Mouse (Mus musculus): ENCODE measurements at regions not wholly inside any gene's neighbourhood (a gene's known extent, or its start where the extent isn't known, plus 50 kb on each side); places are given as distances from the start of the nearest gene placed in this dataset.

DNA sequence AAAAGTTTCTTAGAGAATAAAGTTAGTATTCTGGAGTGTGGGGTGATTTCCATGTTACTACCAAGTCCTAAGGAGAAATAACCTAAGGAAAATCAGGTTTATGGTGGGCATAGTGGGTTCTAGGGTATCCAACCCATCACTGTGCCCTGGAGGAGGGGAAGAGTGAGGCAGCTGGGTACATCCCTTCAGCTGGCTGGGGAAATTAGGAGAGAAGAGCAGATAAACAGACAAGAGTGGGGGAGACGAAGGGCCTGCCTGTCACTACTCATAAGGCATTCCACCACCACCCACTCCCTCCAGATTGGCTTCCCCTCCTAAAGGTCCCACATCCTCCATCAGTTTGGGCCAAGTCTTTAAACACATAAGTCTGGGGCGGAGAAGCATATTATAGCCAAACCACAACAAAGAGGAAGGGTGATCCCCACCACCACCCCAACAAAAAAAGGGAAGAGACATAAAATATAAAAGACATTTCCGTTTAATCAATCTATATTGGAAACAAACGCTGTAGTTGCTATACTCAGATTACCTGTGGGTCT, 299.8 kb downstream of the Gm11361 start:
- Histone ChIP-seq H3K79me2 (ENCODE audit: inconsistent target) (no peaks in the 10 kb centered on the region), H3K27ac (no peak overlapping the region), H3K4me3 (ENCODE audit: inconsistent target) (no peak overlapping the region), H3K36me3 (ENCODE audit: inconsistent target) (no peaks in the 10 kb centered on the region)
- 12% methylated on average over 4 of the region's 4 CpGs for WGBS (ENCODE audit: missing documents)

DNA sequence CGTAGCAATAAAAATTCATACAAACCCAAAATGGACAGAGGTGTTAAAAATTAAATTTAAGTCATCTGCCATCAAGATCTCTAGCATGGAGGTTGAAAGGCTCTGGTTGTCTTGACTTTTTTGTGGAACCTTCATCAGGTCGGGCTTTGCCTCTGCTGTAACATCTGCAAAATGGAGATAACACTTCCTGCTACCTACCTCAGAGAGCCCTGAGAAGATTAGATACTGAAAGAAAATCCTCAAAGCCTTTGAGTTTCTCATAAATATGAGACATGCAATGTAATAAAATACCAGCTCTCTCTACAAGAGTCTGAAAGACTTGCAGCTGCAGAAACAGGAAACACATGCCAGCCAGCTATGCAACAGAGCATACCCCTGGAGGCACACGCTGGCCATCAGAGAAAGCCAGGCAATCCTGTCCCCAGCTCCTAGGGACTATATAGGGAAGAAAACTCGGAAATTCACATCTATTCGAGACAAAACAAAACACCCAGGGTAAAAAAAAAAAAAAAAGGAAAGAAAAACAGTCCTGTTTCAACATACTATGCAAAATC, 299.1 kb downstream of the Gm11361 start:
- WGBS (ENCODE audit: missing documents), result 27% methylated on average over 5 of the region's 5 CpGs
- Histone ChIP-seq H3K4me3 (ENCODE audit: inconsistent target) (no peak overlapping the region), H3K27ac (no peak overlapping the region), H3K79me2 (ENCODE audit: inconsistent target) (no peaks in the 10 kb centered on the region), H3K36me3 (ENCODE audit: inconsistent target) (no peaks in the 10 kb centered on the region)

DNA sequence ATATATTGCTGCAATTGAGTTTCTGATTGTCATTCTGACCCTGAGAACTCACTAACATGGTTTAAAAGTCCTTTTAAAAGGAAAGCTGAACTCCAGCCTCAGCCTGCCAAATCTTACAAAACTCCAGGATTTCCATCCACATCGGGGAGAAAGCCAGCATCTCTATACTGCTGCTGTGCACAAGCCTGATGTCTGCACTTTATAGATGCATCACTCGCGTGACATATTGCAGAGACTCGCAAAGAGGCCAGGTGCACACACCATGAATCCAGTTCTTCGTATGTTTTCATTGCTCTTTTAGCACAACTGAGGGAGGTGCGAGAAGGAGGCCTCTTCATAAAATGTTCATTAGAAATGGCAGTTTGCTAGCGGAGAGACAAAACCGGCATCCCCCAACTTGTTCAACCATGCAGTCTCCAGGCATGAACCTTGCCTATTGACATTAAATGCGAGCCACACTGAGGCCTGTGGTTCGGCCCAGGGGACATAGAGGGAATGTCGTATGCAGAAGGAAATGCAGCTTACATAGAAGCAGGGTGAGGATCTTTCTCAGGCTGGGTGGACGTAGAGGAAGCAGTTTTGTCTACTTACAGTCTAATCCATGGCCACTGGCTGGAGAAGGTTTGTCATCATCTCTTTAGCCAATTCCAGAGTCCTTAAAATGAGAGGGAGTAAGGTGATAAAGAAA, 297.0 kb downstream of the Gm11361 start:
- Histone ChIP-seq H3K36me3 (ENCODE audit: inconsistent target) (no peaks in the 10 kb centered on the region), H3K4me3 (ENCODE audit: inconsistent target) (no peak overlapping the region), H3K27ac (no peak overlapping the region), H3K79me2 (ENCODE audit: inconsistent target) (no peaks in the 10 kb centered on the region)
- 93% methylated on average over 12 of the region's 12 CpGs for WGBS (ENCODE audit: missing documents)

DNA sequence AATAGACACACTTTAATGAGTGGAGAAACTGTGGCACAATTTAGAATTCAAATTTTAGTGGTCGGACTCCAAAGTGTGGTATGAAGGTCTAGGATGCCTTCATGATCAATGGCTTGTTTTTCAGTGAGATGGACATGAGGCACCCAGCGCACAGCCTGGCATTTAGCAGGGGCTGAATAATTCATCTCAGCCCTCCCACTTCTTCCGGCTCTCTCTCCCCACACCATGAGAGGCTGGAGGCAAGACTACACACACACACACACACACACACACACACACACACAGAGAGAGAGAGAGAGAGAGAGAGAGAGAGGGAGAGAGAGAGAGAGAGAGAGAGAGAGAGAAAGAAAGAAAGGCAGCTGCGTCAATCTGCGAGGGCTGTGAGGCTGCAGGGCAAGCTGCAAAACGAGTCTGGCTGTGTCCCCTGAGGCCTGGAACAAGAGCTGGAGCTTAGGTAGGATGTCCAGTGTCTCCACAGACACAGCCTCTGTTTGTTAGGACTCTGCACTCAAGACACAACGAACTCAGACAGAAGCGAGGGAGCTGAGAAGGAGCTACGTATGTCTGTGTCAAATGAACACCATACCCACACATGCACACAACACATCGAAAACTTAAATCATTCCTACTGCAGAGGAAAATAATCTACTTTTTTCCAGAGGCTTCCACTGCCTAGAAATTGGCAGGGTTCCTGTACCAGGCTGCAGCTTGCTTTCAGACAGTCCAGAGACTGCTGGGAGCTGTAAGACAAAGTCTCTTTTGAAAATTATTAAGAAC, 295.8 kb downstream of the Gm11361 start:
- no peaks in the 10 kb centered on the region for H3K79me2 ChIP-seq (ENCODE audit: inconsistent target)
- no peak overlapping the region for H3K4me3 ChIP-seq (ENCODE audit: inconsistent target)
- 96% methylated on average over 9 of the region's 10 CpGs for WGBS (ENCODE audit: missing documents)
- no peaks in the 10 kb centered on the region for H3K36me3 ChIP-seq (ENCODE audit: inconsistent target)
- H3K27ac ChIP-seq, result no peak overlapping the region

DNA sequence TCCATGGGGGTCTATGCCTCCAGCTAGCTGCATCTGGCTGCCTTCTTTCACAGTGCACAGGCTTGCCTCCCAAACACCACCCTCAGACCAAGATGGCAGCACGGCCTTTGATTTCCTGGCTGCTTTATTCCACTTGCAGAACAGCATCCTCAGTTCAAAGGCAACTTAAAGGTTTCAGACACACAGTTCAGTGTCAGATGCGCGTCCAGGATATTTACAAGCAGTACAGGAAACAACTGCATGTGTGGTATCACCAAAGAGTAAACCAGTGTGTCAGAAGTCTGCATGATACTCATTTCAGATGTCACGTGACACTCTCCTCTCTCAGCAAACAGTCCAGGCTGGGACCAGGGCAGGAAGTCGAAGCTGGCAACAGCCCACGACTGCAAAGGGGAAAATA, 294.2 kb downstream of the Gm11361 start:
- Histone ChIP-seq H3K36me3 (ENCODE audit: inconsistent target) (no peaks in the 10 kb centered on the region), H3K79me2 (ENCODE audit: inconsistent target) (no peaks in the 10 kb centered on the region), H3K27ac (no peak overlapping the region), H3K4me3 (ENCODE audit: inconsistent target) (no peak overlapping the region)
- 52% methylated on average over 6 of the region's 6 CpGs for WGBS (ENCODE audit: missing documents)

DNA sequence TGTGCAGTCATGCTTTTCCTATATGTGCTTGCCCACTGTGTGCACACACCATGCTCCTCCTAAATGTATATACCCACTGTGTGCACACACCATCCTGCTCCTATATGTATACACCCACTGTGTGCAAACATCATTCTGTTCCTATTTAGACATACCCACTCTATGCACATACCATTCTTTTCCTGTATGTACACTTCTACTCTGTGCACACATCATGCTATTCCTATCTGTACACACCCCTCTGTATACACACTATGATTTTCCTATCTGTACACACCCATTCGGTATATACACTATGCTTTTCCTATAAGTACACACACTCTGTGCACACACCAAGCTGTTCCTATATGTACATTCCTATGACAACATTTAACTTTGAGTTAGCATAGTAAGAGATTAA, 288.5 kb downstream of the Gm11361 start:
- Histone ChIP-seq H3K36me3 (ENCODE audit: inconsistent target) (no peaks in the 10 kb centered on the region), H3K27ac (no peak overlapping the region), H3K4me3 (ENCODE audit: inconsistent target) (no peak overlapping the region), H3K79me2 (ENCODE audit: inconsistent target) (no peaks in the 10 kb centered on the region)
- 93% methylated on average over 1 of the region's 1 CpGs for WGBS (ENCODE audit: missing documents)

DNA sequence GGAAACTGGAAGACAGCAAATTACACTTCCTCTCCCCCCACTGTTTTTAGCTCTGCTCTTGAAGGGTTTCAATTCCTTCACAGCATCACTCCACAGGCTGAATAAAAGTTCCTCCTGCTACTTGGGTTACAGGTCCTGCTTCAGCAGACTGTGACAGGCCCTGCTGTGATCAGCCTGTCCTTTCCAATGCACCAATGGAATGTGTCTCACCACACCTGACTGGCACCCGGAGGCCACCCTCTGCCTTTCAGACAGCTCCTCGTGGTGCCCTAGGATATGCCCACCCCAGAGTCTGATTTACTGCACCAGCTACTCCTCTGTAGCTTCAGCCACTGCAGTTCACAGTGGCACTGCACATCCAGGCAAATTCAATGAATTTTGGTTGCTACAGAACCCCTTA, 288.0 kb downstream of the Gm11361 start:
- no peaks in the 10 kb centered on the region for H3K79me2 ChIP-seq (ENCODE audit: inconsistent target)
- H3K4me3 ChIP-seq (ENCODE audit: inconsistent target), result no peak overlapping the region
- WGBS (ENCODE audit: missing documents), result 68% methylated on average over 2 of the region's 2 CpGs
- no peaks in the 10 kb centered on the region for H3K36me3 ChIP-seq (ENCODE audit: inconsistent target)
- H3K27ac ChIP-seq, result no peak overlapping the region

DNA sequence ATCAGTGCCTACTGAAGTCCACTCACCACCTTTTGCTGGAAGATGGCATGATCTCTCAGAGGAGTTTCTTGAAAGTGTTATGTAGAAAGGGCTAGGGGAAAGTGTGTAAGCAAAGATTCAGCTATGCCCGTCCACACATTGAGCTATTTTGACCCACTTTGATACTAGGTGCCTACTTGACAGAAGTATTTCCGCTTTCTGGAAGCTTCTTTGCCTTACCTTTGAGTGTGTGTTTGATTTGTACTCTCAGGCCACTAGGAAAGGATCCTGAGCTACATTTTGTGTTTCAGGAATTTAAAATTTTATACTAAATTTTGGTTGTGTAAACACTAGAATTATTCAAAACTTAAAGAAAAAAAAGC, 287.5 kb downstream of the Gm11361 start:
- Histone ChIP-seq H3K4me3 (ENCODE audit: inconsistent target) (no peak overlapping the region), H3K36me3 (ENCODE audit: inconsistent target) (no peaks in the 10 kb centered on the region), H3K27ac (no peak overlapping the region), H3K79me2 (ENCODE audit: inconsistent target) (no peaks in the 10 kb centered on the region)
- 100% methylated on average over 2 of the region's 2 CpGs for WGBS (ENCODE audit: missing documents)

DNA sequence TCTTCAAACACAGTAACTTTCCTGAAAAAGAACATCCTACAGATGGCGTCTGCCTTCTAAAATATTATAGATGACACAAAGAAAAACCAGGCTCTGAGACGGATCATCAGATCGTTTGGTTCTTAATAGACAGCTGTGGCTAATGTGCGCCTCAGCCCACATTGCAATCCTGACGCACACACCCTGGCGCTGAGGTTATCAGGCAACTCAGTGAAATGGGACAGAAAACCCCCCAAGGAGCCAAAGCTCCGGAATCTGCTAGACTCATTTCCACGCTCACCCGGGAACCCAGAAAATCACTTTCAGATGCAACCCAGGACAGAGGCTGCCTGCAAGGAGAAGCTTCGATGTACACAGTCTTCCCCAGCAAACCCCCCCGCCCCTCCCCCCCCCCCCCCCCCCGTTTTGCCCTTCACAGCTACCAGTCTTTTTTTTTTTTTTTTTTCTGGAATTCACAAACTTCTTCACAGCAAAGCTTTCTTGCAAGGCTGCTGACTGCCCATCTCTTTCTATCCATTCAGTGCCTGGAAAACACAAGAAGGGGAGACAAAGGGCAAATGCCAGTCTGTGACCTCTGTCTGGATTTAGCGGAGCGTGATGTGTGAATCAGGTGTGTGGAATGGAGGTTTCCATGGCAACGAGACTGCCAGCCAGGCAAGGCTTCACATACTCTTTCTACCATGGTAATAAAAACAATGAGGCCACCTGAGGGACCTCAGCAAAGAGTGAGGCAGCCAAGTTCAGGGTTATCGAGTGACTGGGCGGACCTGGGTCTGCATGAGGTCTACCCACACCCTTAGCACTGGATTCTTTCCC, 286.9 kb downstream of the Gm11361 start:
- Histone ChIP-seq H3K36me3 (ENCODE audit: inconsistent target) (no peaks in the 10 kb centered on the region), H3K27ac (no peak overlapping the region), H3K4me3 (ENCODE audit: inconsistent target) (no peak overlapping the region), H3K79me2 (ENCODE audit: inconsistent target) (no peaks in the 10 kb centered on the region)
- WGBS (ENCODE audit: missing documents), result 96% methylated on average over 10 of the region's 17 CpGs

DNA sequence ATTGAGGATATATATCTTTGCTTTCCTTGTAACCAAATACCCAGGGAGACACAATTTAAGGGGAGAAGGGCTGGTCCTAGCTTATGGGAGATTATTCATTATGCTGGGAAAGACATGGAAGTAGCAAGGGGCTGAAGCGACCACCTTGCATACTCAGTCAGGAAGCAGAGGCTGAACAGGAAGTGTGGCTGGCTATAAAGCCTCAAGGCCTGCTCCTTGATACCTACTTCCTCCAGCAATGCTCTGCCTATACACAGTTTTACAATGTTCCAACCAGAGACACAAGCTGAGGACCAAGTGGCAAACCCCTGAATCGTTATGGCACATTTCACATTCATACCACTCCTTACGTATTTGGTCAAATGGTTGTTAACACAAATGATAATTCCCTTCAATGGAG, 284.3 kb downstream of the Gm11361 start:
- 43% methylated on average over 3 of the region's 3 CpGs for WGBS (ENCODE audit: missing documents)
- Histone ChIP-seq H3K27ac (no peak overlapping the region), H3K79me2 (ENCODE audit: inconsistent target) (no peaks in the 10 kb centered on the region)

DNA sequence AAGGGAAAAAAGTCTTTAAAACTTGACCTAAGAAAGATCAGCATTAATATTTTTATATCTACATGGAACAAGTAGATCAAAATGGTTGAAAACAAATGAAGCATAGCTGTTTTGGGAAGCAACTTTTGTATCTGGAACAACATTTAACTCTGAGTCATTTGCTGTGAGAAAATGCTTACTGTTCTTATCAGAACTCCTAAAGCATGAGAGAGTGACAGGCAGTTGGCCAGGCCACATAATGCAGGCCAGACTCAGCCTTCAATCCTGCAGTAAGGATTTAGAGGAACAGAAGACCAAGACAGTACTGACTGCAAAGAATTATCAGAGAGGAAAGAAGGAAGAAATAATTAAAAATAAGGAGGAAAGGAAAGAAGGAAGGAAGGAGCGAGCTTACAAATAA, 275.8 kb downstream of the Gm11361 start:
- Histone ChIP-seq H3K36me3 (ENCODE audit: inconsistent target) (no peaks in the 10 kb centered on the region), H3K79me2 (ENCODE audit: inconsistent target) (no peaks in the 10 kb centered on the region), H3K27ac (no peak overlapping the region), H3K4me3 (ENCODE audit: inconsistent target) (no peak overlapping the region)
- 100% methylated on average over 1 of the region's 1 CpGs for WGBS (ENCODE audit: missing documents)

More for the DNA sequence above, 284.3 kb downstream of the Gm11361 start:
- no peak overlapping the region for H3K4me3 ChIP-seq (ENCODE audit: inconsistent target)
- H3K36me3 ChIP-seq (ENCODE audit: inconsistent target), result no peaks in the 10 kb centered on the region

DNA sequence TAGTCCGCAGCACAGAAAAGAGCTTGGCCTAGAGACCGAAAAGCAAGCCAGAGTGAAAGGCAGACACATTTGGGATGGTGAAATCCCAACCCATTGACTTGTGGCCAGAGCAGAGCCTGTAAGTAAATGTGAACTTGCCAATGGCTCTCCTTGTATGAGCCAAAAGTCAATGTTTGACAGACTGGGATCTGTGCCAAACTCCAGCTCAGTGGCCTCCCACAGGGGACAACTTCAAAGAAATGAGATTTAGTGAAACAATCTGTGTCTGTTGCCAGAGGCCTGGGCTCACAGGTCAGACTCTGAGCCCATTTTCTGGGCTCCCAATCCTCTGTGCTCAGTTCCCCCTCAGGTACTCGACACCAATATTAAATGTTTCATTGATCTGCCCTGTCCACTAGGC, 274.9 kb downstream of the Gm11361 start:
- no peak overlapping the region for H3K4me3 ChIP-seq (ENCODE audit: inconsistent target)
- no peaks in the 10 kb centered on the region for H3K79me2 ChIP-seq (ENCODE audit: inconsistent target)
- no peak overlapping the region for H3K27ac ChIP-seq
- WGBS (ENCODE audit: missing documents), result 97% methylated on average over 3 of the region's 3 CpGs
- H3K36me3 ChIP-seq (ENCODE audit: inconsistent target), result no peaks in the 10 kb centered on the region

DNA sequence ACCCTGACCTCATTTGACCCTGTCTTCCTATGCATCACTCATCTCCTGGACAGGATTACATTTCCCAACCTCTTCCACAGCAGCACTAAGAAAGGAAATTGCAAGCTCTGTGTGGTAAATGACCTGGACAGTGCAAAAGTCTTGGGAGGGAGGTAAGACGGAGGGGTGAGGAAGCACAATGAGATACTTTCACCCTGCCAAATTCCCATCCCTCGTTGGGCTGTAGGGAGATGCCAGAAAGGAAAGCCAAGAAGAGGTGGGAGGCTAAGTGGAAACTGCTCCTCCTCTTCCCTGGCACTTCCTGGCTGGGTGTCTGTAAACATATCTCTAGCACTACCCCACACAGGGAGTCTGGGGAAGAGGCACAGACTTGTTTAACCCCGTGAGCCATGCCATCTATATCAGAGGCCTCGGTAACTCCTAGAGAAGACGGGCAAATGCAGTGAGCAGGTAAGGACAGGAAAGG, 274.2 kb downstream of the Gm11361 start:
- Histone ChIP-seq H3K4me3 (ENCODE audit: inconsistent target) (no peak overlapping the region), H3K79me2 (ENCODE audit: inconsistent target) (no peaks in the 10 kb centered on the region), H3K27ac (no peak overlapping the region), H3K36me3 (ENCODE audit: inconsistent target) (no peaks in the 10 kb centered on the region)
- 91% methylated on average over 5 of the region's 5 CpGs for WGBS (ENCODE audit: missing documents)

DNA sequence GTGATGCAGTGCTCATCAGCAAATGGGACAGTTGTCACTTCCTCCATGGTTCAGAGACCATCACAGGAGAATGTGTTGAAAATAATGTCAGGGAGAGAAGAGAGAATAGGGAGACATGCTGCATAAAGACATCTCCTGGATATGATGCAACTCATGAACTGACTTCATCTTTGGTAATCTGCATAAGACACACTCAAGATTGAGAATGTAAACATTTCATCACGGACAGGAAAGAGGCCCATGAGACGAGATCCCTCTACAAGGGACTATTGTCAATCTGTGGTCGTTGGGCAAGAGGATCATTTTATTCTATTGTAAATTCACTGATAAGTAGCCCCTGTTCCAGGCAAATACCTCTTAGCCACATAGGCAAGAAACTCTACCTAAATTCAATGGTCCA, 273.6 kb downstream of the Gm11361 start:
- Histone ChIP-seq H3K4me3 (ENCODE audit: inconsistent target) (no peak overlapping the region), H3K36me3 (ENCODE audit: inconsistent target) (no peaks in the 10 kb centered on the region), H3K27ac (no peak overlapping the region), H3K79me2 (ENCODE audit: inconsistent target) (no peaks in the 10 kb centered on the region)
- 66% methylated on average over 3 of the region's 3 CpGs for WGBS (ENCODE audit: missing documents)
